Mouse (Mus musculus): ENCODE results near the gene Lyrm9.

Gene Lyrm9

DNA sequence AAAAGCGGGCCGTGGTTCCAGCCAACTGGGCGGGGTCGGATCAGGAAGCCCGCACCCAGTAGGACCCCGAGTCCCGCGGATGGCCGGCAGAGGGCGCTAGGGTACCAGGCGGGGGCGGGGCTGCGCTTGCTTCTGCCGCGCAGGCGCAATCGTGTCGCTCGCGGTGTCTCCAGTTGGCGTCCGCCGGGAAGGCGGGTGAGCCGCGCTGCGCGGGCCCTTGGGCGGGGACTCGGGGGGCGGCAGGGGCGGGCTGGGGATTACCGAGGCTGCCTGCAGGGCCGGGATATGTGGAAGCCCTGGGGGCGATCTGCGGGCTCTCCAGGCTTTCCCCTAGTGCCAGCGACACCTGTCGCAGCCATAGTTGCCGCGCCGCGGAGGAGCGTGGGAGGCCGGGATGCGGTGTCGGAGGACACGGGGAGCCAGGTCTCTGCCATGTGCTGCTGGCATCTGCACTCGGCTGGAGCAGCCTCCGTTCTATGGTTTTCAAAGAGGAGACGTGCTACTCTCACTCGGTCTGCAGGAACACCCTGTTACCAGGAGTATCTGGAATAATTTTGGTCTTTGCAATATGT is at the start of gene Lyrm9:
Gene Lyrm9, plus strand, starts transcription at position 143 of the 572 bp plus-strand sequence.
- ATAC-seq (ENCODE audit: low TSS enrichment): peak; percentile 43

DNA sequence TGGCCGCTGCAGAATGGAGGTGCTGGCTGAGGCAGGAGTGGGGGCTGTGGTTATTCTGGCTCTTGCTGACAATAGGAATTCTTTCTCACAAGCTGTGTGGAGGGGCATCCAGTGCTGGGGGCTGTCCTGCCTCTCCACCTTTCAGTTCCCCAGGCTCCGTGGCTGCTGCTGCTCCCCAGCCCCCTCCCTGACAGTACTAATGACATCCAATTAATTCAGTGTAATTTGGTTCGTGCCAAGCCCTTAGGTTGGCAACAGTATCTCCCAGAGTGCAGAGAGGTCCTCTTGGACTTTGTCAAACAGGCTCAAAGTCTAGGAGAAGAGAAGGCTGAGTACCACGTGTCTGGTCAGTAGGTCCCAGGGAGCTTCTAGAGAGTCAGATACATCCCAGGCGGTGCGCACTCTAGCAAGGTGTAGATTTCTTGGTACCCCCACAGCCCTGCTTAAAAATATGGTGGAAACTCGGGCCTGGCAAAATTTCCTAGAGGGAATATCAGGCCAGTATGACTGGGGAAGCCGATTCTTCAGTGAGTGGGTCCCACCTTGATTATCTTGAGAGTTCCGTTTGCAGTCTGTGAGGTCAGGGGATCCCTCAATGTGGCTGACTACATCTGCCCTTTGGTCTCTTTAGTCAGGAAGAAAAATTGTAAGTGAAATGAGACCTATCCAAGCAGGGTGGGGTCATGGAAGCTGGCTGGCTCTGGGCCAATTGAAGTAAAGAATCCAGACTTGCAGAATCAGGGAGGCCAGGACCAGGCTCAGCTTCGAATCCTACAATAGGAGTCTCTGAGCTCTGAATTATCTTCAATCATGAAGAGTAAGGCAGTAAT is 48.3 kb upstream of the Lyrm9 start:
- ATAC-seq (ENCODE audit: low TSS enrichment): no peak

DNA sequence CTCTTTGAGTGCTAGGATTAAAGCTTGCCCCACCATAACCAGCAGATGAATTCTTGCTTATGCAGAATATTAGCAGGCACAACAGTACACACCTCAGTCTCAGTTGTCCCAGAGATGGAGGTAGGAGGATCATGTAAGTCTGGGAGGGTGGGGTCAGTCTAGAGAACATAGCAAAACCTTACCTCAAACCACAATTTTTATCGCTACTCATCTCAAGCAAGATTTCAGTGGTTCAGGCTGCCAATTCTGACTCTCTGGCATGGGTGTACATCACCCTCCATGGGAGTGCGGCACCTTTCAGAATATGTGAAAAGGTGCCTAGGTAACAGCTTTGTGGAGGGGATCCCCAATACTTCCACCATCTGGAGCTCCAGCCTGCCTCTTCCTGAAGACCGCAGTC is 46.4 kb upstream of the Lyrm9 start:
- no peak for ATAC-seq (ENCODE audit: low TSS enrichment)

DNA sequence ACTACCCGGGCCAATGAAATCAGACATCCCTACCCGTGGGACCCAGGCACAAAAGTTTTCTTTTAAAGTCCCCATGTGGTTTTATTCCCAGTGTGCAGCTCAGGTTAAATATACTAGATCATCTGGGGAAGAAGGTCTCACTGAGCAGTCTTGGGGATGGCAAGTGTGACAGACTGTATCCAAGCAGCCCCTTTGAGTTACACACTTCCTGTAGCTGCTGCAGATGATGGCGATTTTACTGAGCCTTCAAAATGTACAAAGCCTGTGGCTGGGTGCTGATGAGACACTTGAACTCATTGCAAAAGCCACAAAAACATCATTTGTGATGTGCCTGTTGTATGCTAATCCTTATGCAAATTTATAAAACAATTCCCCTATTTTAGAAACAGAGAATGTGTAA is 45.8 kb upstream of the Lyrm9 start:
- ATAC-seq (ENCODE audit: low TSS enrichment): no peak

DNA sequence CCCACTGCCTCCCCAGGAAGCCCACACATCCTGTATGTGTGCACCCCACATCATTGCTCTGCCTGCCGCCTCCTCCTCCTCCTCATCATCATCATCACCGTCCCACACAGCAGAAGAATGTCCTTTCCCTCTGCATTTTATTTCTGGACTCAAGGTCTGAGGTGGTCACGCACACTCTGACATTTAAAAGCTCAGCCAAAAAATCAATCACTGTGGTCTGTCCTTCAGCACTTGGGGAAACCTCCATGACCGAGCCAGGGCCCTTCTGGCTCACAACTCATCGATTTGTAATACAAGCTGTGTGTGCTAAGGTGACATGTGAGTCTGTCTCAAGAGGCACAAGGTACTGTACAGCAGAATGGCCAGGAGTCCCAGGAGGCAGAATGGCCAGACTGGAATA is 44.1 kb upstream of the Lyrm9 start:
- ATAC-seq (ENCODE audit: low TSS enrichment): no peak

DNA sequence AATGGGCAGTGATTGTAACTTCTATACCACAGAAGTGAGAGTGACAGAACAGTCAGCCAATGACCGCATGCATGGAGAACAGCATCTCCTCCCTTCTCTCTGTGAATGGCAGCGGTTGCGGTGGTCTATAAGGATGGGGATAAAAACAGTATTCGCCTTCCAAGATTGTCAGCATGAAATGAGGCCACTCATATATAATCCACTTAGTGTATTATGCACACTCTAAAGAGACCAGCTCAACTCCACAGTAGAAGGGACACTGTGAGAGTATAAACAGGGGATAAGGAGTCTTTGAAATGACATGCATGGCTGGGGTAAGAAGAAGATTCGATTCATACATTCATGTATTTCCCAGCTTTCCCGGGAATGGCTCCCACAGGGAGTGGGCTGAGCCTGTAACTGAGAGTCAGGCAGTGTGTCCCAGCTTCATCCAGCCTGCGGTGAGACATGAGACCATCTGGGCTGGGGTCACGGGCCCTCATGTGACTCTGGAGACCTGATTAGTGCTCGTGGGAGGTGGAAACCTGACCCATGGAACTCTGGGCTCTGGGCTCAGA is 43.5 kb upstream of the Lyrm9 start:
- ATAC-seq (ENCODE audit: low TSS enrichment): peak; percentile 23; the same call in 1 of the 2 replicates

DNA sequence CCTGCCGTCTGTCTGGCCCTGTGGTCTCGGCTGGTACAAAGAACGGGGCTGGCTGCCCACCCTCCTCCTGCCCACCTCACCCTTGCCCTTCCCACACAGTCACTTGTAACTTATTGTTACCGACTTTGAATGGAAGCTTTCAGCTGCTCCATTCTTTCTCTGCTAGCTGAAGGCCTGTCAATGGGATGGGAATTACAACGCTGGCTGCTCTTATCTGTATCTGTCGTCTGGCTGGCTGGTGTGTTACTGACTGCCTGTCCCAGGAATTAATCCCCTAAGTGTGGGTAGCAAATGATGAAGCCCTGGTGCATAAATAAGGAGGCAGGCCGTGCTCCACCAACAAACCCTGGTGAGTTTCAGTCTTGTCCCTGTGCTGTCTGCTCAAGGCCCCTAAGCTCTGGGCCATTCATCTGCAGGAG is 40.4 kb upstream of the Lyrm9 start:
- ATAC-seq (ENCODE audit: low TSS enrichment): no peak

DNA sequence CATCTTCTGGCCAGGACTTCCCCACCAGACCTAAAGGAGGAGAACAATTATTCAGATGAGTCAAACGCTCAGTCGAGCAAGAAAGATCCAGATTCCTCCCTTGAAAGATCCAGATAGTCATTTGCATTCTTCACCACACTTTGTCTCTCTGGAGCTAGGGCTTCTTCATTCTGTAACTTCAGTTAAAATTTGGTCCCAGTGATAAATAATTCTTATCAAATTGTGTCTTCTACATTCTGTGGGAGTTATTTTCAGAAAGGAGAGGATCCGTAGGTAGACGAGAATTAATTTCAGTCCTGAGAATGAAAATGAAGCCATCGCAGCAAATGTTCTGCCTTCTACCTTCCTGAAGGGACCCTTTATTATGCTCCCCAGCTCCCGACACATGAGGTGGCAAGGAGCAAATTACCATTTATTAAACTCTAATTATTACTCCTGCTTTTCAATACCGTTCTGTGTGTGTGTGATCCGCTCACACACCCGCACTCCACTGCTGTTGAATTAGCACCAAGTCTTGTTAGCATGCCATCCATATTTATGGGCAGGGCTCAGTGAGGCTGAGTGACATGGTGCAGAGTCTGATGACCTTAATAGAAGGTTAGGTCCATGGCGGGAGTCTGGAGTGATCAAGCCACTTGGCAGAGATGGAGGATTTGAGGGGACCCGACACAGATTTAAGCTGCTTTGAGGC is 36.9 kb upstream of the Lyrm9 start:
- no peak for ATAC-seq (ENCODE audit: low TSS enrichment)

DNA sequence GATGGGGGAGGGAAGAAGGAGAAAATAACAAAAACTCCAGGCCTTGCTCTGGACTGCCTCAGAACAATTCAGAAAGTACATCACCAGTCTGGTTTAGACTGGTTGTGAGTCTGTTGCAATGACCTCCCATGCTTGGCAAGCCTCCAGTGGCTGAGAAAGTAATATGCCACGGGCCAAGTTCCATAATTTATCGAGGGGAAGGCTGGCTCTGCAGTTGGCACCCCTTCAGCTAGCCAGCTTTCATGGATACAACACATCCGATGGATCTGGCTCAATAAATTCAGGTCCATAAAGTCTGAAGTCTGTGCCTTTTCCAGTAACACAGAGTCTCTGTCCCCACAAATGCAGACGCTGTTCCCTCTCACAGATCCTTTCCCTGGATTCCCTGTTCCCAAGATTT is 34.8 kb upstream of the Lyrm9 start:
- ATAC-seq (ENCODE audit: low TSS enrichment): 0 out of 2 replicates have a peak, but pooled peaks have one; percentile 10

DNA sequence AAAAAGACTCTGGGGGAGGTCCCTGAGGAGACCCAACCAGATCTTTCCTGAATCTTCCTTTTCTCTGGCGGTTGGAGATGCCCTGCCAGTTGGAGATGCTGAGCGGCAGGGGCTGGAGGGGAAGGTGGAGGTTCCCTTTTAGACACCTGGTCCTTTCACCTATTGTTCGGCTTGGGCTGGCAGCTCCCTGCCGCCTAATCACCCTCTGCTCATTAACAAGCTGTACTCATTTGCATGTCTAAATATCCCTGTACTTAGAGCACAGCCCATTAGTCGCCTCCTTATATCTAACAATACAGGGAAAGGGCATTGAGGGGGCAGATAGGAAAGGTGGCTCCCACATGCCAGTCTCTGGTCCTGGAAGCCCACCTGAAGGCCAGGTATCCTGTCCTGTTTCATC is 34.3 kb upstream of the Lyrm9 start:
- 0 out of 2 replicates have a peak, but pooled peaks have one; percentile 8 for ATAC-seq (ENCODE audit: low TSS enrichment)

DNA sequence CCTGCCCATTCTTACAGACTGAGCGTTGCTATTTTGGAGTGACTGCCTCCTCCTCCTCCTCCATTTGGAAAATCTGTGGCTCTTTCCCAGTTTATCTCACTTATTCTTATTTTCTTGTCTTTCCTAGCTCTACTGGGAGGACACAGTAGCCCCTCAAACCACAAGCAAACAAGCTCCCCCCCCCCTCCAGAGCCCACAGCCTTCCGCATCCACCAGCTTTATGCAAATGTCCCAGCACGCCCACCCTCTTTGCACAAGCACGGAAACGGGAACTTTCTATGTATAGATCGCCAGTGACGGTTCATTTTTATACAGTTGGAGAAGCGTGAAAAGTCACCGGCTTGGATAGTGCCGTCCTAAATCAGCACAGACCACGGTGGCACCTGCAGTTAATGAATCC is 33.9 kb upstream of the Lyrm9 start:
- ATAC-seq (ENCODE audit: low TSS enrichment): peak; percentile 74

DNA sequence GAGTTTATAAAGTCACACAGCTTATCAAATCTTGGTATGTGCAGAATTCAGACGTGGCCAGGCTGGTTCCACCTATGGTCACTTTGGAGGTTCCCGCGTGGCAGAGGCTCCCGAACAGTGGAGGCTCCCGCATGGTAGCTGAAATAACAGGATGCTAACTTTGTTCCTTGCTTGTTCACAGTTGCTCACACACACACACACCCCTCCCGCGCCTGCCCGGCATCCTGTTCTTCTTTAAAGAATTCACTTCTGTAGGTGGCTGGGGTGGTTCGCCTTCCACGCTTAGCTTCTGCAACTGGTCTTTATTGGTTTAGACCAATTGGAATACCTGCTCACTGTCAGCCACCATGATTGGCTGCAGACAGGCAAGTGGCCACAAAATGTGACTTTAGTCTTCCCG is 33.3 kb upstream of the Lyrm9 start:
- peak; percentile 32; the same call in 1 of the 2 replicates for ATAC-seq (ENCODE audit: low TSS enrichment)

DNA sequence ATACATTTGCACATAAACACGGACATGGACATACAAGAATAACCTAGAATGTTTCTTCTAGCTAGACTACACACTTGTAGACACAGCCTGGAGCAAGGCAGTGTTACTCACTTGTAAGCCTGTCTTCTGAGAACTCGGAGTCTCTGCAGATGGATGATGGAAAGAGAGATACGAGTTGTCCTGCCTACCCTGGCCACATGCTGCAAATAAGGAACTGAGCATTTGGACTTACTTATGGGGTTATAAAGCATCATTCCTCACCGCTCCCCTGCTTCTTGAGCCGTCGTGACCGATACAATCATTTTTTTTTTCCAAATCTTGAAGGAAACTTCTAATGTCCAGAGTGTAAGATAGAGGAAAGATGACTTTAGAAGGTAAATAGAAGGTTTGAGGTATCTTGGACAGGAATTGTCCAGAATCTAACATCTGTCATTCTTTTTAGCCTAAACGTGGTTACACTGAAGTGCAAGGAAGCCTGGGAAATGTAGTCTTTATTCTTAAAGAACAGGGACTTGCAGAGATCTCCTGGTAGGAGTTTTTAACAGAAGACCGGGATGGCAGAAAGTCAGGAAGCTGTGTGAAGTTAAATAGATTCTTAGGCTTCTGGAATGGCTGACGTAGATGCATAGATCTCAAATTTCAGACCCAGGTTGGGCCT is 30.2 kb upstream of the Lyrm9 start:
- no peak for ATAC-seq (ENCODE audit: low TSS enrichment)

DNA sequence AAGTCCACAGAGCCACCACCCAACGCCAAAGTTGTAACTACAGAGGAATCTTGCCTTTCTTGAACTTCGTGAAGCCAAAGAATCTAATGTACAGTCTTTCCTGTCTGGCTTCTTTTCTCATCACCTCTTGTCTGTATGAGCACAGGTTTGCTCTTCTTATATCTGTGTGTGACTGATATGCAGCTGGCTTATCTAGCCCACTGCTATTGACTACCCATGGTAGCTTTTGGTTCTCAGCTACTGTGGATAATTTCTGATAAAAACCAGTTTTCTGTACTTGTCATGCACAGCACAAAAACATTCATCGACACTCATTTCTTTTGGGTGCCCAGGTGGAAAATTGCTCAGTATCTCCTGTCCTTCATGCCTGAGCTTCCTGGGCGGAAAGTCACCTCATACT is 25.3 kb upstream of the Lyrm9 start:
- ATAC-seq (ENCODE audit: low TSS enrichment): no peak

DNA sequence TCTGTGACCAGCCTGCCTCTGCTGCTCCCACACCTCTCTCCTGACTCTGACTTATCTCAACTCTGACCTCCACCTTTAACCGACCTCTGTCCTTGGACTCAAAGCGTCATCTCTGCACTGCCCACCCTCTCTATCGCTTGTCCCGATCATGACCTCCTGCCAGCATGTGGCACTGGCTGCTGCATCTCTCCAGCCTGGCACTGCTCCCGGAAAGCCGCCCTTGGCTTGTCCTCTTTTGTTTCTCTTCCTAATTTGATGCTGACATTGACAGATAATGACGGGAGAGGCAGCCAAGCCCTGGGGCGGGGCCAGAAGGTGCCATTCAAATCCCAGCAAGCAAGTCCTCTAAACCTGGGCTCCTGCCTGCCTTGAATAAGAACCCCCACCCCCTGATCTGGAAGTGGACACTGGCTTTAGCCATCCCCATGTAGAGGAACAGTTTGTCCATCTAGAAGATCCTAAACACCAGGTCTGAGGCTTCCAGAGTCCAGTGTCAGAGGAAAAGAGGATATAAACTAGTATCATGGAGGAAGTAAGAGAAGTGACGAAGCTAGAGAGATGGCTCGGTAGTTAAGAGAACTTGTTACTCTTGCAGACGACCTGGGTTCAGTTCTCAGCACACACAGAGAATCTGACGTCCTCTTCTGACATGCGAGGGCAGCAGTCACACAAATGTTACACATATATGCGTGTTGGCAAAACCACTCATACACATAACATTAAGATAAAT is 22.6 kb upstream of the Lyrm9 start:
- ATAC-seq (ENCODE audit: low TSS enrichment): no peak

DNA sequence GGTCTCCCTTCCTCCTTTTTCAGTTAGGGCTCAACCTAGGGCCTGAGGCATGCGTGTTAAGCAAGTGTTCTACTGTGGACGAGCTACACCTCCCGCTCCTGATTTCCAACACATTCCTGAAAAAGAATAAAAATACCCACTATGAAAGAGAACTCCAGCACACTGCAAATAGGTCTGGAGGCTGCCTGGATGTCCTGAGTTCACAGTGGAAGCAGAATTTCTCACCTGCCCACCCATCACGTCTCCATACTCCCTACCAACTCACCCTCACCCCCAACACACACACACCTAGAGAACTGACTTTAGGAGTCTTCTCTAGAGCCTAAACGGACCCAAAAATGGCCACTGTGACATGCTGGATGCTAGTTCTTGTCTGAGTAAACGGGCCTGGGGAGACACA is 21.8 kb upstream of the Lyrm9 start:
- peak; percentile 28; the same call in 1 of the 2 replicates for ATAC-seq (ENCODE audit: low TSS enrichment)

DNA sequence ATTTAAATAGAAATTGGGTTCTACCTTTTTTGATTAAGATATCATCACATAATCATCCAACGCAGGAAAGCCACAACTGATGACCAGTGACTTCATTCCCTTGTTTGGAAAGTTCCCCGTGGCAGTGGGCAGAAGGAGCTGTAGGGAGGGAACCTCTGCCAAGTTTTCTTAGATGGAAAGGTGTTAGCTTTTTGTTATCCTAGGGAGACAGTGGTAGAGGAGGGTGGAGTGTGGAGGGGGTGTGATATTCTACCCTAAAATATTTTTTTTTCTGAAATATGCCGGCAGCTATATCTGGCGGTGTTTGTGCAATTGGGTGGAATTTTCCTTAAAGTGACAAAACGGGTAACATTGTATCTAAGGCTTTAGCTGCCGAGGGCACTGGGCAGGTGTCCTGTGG is 21.2 kb upstream of the Lyrm9 start:
- ATAC-seq (ENCODE audit: low TSS enrichment): peak; percentile 65

DNA sequence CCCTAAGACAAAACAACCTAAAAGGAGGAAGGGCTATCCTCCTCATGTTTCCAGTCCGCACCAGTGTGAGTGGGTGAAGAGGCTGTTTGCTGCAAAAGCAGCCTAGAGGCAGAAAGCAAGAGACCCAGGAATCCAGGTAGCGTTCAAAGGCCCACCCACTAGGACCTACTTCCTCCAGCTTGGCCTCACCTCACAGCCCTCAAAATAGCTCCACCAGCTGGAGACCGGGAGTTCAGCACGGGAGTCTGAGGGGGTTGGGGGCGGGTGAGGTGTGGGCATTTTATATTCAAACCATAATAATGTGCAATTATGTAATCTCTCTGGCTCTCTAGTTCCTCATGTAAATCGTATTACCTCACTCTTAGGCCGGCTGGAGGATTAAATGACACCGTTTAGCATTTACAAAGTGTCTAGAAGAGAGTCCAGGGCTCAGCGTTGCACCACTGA is 20.7 kb upstream of the Lyrm9 start:
- peak; percentile 67 for ATAC-seq (ENCODE audit: low TSS enrichment)

DNA sequence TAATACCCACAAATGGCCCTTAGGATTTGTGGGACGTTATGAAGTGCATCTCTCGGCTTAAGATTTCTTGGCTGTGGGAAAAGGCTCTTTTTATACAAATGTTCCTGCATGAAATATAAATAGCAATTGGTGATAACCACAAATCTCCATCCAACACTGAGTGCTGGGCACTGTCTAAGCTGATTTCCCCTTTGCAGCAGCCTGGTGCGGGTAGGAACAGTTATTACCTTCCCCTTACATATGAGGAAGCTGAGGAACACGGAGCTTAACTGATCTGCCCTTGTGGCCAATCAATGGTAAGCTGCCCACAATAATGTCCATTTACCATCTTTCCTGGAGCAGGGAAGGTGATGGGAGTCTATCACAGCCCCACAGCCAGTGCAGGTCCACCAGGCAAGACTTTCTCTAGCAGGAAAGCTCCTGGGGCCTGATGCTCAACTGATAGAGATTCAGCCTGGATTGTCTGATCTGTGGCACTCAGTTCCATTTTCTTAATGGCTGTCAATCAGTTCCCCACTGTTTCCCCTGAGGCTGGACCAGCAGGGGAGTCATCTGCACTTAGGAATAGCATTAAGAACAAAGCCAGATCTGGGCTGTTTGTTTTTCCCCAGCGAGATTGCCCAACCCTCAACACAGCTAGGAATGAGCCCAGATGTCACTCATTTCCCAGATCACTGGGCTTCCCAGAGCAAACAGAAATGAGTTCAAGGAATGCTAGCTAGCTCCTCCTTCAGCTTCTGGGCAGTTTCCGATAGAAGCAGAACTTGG is 18.9 kb upstream of the Lyrm9 start:
- no peak for ATAC-seq (ENCODE audit: low TSS enrichment)

DNA sequence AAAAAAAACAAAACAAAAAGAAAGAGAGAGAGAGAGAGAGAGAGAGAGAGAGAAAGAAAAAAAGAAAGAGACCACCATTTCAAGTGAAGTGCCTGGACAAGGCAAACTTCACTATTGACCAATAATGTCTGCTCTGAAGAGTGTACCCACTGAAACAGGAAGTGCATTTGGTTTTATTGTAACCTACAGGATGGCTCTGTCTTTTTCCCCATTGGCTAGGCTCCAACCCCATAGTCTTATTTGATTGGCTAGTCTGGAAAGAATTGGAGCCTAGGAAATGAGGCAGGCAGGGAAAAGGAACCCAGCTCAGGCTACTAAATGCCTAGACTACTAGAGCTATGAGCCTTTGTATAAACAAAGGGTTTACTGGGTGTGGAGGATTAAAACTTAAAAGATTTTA is 17.0 kb upstream of the Lyrm9 start:
- no peak for ATAC-seq (ENCODE audit: low TSS enrichment)
